Mouse (Mus musculus): ENCODE results near the gene Egfl6.

- TF ChIP-seq CTCF (IDR thresholded peaks at IDR 0.05; ENCODE audit: extremely low read depth, insufficient read length, insufficient replicate concordance, low read depth, low read length): no peak
- no peak for TF ChIP-seq POLR2A (IDR thresholded peaks at IDR 0.05; ENCODE audit: low read depth, low read length)
Measured at GRCm38 (mm10) chrX:166518345-166518744, 67.2 kb downstream of the Egfl6 start, which contains the start of gene Tceanc.

Data from small intestine, adult 2 months (tissue).